In the genomic region with DNA sequence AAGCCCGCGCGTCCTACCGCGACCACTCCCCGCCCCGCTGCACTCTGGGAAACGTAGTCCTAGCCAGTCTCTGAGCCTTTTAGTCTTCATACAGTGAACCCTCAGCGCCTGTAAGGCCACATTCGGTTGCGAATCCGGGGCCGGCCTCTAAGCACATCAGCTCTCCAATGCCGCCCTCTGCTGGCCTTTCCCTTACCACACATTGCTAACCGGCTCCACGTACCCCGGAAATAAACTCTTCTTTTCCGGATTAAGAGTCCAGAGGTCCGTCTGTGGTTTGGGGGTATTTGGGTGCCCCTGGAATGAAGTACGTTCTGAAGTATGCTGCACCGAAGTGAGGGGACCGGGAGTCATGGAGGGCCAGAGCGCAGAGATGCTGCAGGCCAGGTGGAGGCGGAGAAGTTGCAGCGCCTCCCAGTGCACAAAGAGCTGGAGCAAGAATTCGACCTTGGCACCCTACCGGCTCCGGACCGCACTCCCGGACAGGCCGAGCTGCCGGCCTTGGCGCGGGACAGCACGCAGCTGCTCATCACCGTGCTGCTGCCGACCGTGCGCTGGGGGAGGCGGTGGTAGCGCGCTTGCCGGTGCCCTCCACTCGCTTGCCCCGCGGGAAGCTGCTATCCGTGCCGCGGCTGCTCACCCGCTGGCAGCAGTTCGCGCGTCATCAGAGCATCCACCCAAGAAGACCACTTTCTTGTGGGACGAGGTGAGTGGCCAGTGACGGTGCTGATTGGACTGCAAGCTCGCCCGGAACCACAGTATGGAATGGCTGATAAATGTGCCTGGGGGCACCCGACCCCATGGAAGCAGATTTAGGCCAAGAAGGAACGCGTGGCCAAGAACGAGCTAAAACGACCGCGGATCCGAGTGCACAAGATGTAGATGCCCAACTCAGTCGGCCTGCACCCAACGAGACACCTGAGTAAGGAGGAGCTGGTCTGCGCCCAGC, we compare ENCODE assay signal across 8 mouse cellular contexts.
DNase-seq lines count a peak whose midpoint lies in the region; ATAC-seq lines count a peak whose summit lies in the region.

No protein-coding gene starts in this region.

- H3K4me3 ChIP-seq in intestine, embryonic 14.5 days (ENCODE audit: low read depth, low read length): peak overlapping the region; percentile 93

- intact Hi-C loops in left cerebral cortex, postnatal 14 days (cut with DNase I): loop anchor here (1.0 to 10.0 kb wide), 5 partner anchors 200 to 580 kb away; a partner anchor contains a TSS

- WGBS in intestine, embryonic 14.5 days: under 1% methylated on average over 68 of the region's 68 CpGs

- H3K4me2 ChIP-seq in intestine, embryonic 14.5 days (ENCODE audit: low read length): peak overlapping the region; percentile 56

- H3K4me1 ChIP-seq in intestine, embryonic 14.5 days (replicated peaks; ENCODE audit: control insufficient read depth, insufficient read depth, low read length): peaks cover 12% of the 10 kb centered on the region

- no peaks in the 10 kb centered on the region for H3K9me3 ChIP-seq in intestine, embryonic 14.5 days (ENCODE audit: control insufficient read depth, low read length)

- peak; percentile 99 for ATAC-seq in intestine, embryonic 14.5 days (replicated peaks; ENCODE audit: low FRiP score, low TSS enrichment, low read depth)

- peaks cover 5% of the 10 kb centered on the region; the same call in 1 of the 2 replicates for H3K36me3 ChIP-seq in intestine, embryonic 14.5 days (ENCODE audit: control insufficient read depth, insufficient read depth, low read length)

- peak overlapping the region; percentile 79 for H3K9ac ChIP-seq in intestine, embryonic 14.5 days (ENCODE audit: low read length)

- DNase-seq in adrenal gland, adult 18-20 months (ENCODE audit: low spot score in 2 of 2): peak; percentile 93 to 94
- DNase-seq in embryo, embryonic 11 days: peak; percentile 97
- DNase-seq in gastrocnemius, postnatal 25 days: peak; percentile 92
- DNase-seq in intestine, embryonic 14.5 days (ENCODE audit: low spot score): peak; percentile 97
- peak; percentile 97 to 98 for DNase-seq in left cerebral cortex, postnatal 14 days (ENCODE audit: low spot score in 2 of 2)
- peak; percentile 96 for DNase-seq in mesoderm, embryonic 11.5 days (ENCODE audit: low read depth, low spot score)
- DNase-seq in right cerebral cortex, postnatal 36 days (ENCODE audit: low spot score in 2 of 2): peak; percentile 96 to 97
- peak; percentile 95 for DNase-seq in yolk sac, embryonic 10.5 days (ENCODE audit: low spot score)

- H3K27me3 ChIP-seq in intestine, embryonic 14.5 days (replicated peaks; ENCODE audit: control insufficient read depth, insufficient read depth, low read length): no peaks in the 10 kb centered on the region

- H3K27ac ChIP-seq in intestine, embryonic 14.5 days (ENCODE audit: low read depth): peak overlapping the region; percentile 71

Comparison
In these comparisons a context has a peak if more than half of its experiments do, and no peak if none do; other contexts are left out.
1. Peak in every context shown above with its lines: DNase-seq, ATAC-seq, H3K4me3 ChIP-seq and H3K27ac ChIP-seq.